Mouse (Mus musculus): ENCODE data around the gene Bahcc1. TPM values are rescaled to one million over a fixed set of nuclear protein-coding genes. Genes with fewer than 3 reads are reported as not detected.

Bahcc1 gene
- total RNA-seq, 4 experiments from 2014 or later, result 3.6 to 5.8 (median 4.7) TPM

GRCm38 (mm10) chr11:120206069-120206668, 26.6 kb upstream of the Bahcc1 start:
- no peak for DNase-seq (ENCODE audit: low spot score in 2 of 2)

- peak in 1 of 2 experiments; percentile 4 for DNase-seq (ENCODE audit: low spot score in 2 of 2)
Measured at GRCm38 (mm10) chr11:120206669-120207090, 26.1 kb upstream of the Bahcc1 start.

GRCm38 (mm10) chr11:120208848-120209247, 23.9 kb upstream of the Bahcc1 start:
- DNase-seq (ENCODE audit: low spot score in 2 of 2), result no peak

- no peak for DNase-seq (ENCODE audit: low spot score in 2 of 2)
Measured at GRCm38 (mm10) chr11:120209462-120209861, 23.3 kb upstream of the Bahcc1 start.

- DNase-seq (ENCODE audit: low spot score in 2 of 2), result no peak
Measured at GRCm38 (mm10) chr11:120215726-120216241, 17.0 kb upstream of the Bahcc1 start.

- no peak for DNase-seq (ENCODE audit: low spot score in 2 of 2)
Measured at GRCm38 (mm10) chr11:120216540-120217324, 16.0 kb upstream of the Bahcc1 start.

GRCm38 (mm10) chr11:120218176-120218856, 14.4 kb upstream of the Bahcc1 start:
- DNase-seq (ENCODE audit: low spot score in 2 of 2), result no peak

- no peak for DNase-seq (ENCODE audit: low spot score in 2 of 2)
Measured at GRCm38 (mm10) chr11:120218946-120219345, 13.8 kb upstream of the Bahcc1 start.

- DNase-seq (ENCODE audit: low spot score in 2 of 2), result peak; percentile 70 to 77
Measured at GRCm38 (mm10) chr11:120219916-120220522, 12.7 kb upstream of the Bahcc1 start.

GRCm38 (mm10) chr11:120220963-120221827, 11.6 kb upstream of the Bahcc1 start:
- DNase-seq (ENCODE audit: low spot score in 2 of 2), result no peak

- no peak for DNase-seq (ENCODE audit: low spot score in 2 of 2)
Measured at GRCm38 (mm10) chr11:120222425-120223104, 10.2 kb upstream of the Bahcc1 start.

GRCm38 (mm10) chr11:120223586-120224487, 8.9 kb upstream of the Bahcc1 start:
- DNase-seq (ENCODE audit: low spot score in 2 of 2), result no peak

GRCm38 (mm10) chr11:120224488-120225255, 8.1 kb upstream of the Bahcc1 start:
- no peak for DNase-seq (ENCODE audit: low spot score in 2 of 2)

GRCm38 (mm10) chr11:120225256-120226195, 7.2 kb upstream of the Bahcc1 start:
- no peak for DNase-seq (ENCODE audit: low spot score in 2 of 2)

- DNase-seq (ENCODE audit: low spot score in 2 of 2), result no peak
Measured at GRCm38 (mm10) chr11:120226421-120227280, 6.1 kb upstream of the Bahcc1 start.

- DNase-seq (ENCODE audit: low spot score in 2 of 2), result no peak
Measured at GRCm38 (mm10) chr11:120227571-120228051, 5.1 kb upstream of the Bahcc1 start.
